Mouse (Mus musculus) cerebellum, adult 18-20 months (tissue): ENCODE results near the gene Ocln.

ENCODE experiments used
- DNase-seq, 2 experiments: peaks; one replicate each; pipeline ENCODE4 v3.0.0; 2021

Ocln gene

GRCm38 (mm10) chr13:100552369-100553041 lies at the start of gene Ocln:
Ocln (minus strand) TSS chr13:100552718.
- peak; percentile 85 to 90 for DNase-seq

GRCm38 (mm10) chr13:100601034-100601433 lies 48.5 kb upstream of the Ocln start:
- DNase-seq: no peak

- DNase-seq: no peak
Measured at GRCm38 (mm10) chr13:100600317-100600716, 47.8 kb upstream of the Ocln start.

GRCm38 (mm10) chr13:100597284-100597683 lies 44.8 kb upstream of the Ocln start:
- DNase-seq: no peak

GRCm38 (mm10) chr13:100595552-100595885 lies 43.0 kb upstream of the Ocln start:
- DNase-seq: no peak

GRCm38 (mm10) chr13:100594838-100595551 lies 42.5 kb upstream of the Ocln start:
- DNase-seq: no peak

GRCm38 (mm10) chr13:100594041-100594792 lies 41.7 kb upstream of the Ocln start:
- DNase-seq: peak in 1 of 2 experiments; percentile 51

- DNase-seq: no peak
Measured at GRCm38 (mm10) chr13:100588646-100589045, 36.1 kb upstream of the Ocln start.

GRCm38 (mm10) chr13:100582144-100582543 lies 29.6 kb upstream of the Ocln start:
- DNase-seq: no peak

GRCm38 (mm10) chr13:100581701-100582100 lies 29.2 kb upstream of the Ocln start:
- no peak for DNase-seq

- DNase-seq: no peak
Measured at GRCm38 (mm10) chr13:100579951-100580350, 27.4 kb upstream of the Ocln start.

- DNase-seq: no peak
Measured at GRCm38 (mm10) chr13:100579220-100579619, 26.7 kb upstream of the Ocln start.

- DNase-seq: no peak
Measured at GRCm38 (mm10) chr13:100575950-100576349, 23.4 kb upstream of the Ocln start.

GRCm38 (mm10) chr13:100570713-100571112 lies 18.2 kb upstream of the Ocln start:
- no peak for DNase-seq

GRCm38 (mm10) chr13:100568359-100568758 lies 15.8 kb upstream of the Ocln start:
- no peak for DNase-seq

GRCm38 (mm10) chr13:100559449-100559848 lies 6.9 kb upstream of the Ocln start:
- DNase-seq: no peak

- DNase-seq: no peak
Measured at GRCm38 (mm10) chr13:100557011-100557410, 4.5 kb upstream of the Ocln start.

GRCm38 (mm10) chr13:100553042-100553437 lies 522 bp upstream of the Ocln start:
- peak in 1 of 2 experiments; percentile 9 for DNase-seq

- no peak for DNase-seq
Measured at GRCm38 (mm10) chr13:100552009-100552368, 529 bp downstream of the Ocln start.

- DNase-seq: peak; percentile 44 to 60
Measured at GRCm38 (mm10) chr13:100551371-100552008, 1.0 kb downstream of the Ocln start.

GRCm38 (mm10) chr13:100547269-100547668 lies 5.2 kb downstream of the Ocln start:
- no peak for DNase-seq

GRCm38 (mm10) chr13:100545510-100545909 lies 7.0 kb downstream of the Ocln start:
- peak in 1 of 2 experiments; percentile 27 for DNase-seq

GRCm38 (mm10) chr13:100544220-100544662 lies 8.3 kb downstream of the Ocln start:
- DNase-seq: no peak
